Mouse (Mus musculus) ES-E14 (cell line): ENCODE measurements around the gene Hspb2. TPM values are rescaled to one million over a fixed set of nuclear protein-coding genes. Genes with fewer than 3 reads are reported as not detected.

Source experiments
- DNase-seq: peaks from one replicate; pipeline ENCODE4 v3.0.0-alpha.2; 2013; ENCODE audit warnings: low read depth, low spot score
- H3K27ac ChIP-seq: 2 replicates; pipeline ENCODE4 v1.5.1; 2012; ENCODE audit warnings: low read depth, mild to moderate bottlenecking, low read length, moderate library complexity, mixed read lengths; ENCODE audit not compliant: poor library complexity, insufficient read depth, severe bottlenecking
- H3K36me3 ChIP-seq: 2 replicates; pipeline ENCODE4 v1.6.1; 2012; ENCODE audit warnings: mild to moderate bottlenecking, low read length, moderate library complexity, mixed read lengths; ENCODE audit not compliant: control insufficient read depth, poor library complexity, insufficient read depth, severe bottlenecking
- H3K4me1 ChIP-seq, 2 experiments: fragments of 150-350 bp in 1 of 2; sonication (generic) in 1 of 2; 2 replicates each; pipeline ENCODE4 v1.6.1; 2012; ENCODE audit warnings: low read length in 2 of 2, mild to moderate bottlenecking in 1 of 2, mixed read lengths in 1 of 2; ENCODE audit not compliant: control insufficient read depth in 2 of 2, insufficient read depth in 2 of 2, poor library complexity in 1 of 2
- H3K4me3 ChIP-seq, 2 experiments: fragments of 150-350 bp in 1 of 2; sonication (generic) in 1 of 2; 2 replicates each; pipeline ENCODE4 v1.5.1; 2012; ENCODE audit warnings: low read length in 2 of 2, low read depth in 1 of 2, mild to moderate bottlenecking in 1 of 2, mixed read lengths in 1 of 2; ENCODE audit not compliant: insufficient read depth in 1 of 2, poor library complexity in 1 of 2, severe bottlenecking in 1 of 2
- H3K9ac ChIP-seq: 2 replicates; pipeline ENCODE4 v1.6.1; 2012; ENCODE audit warnings: low read depth, mild to moderate bottlenecking, low read length, mixed read lengths; ENCODE audit not compliant: poor library complexity, insufficient read depth, severe bottlenecking
- H3K9me3 ChIP-seq: fragments of 150-350 bp; sonication (generic); 2 replicates; pipeline ENCODE4 v1.6.1; 2012; ENCODE audit warnings: low read depth, mild to moderate bottlenecking, low read length; ENCODE audit not compliant: control insufficient read depth, insufficient read depth
- CHD2 ChIP-seq: IDR thresholded peaks from 2 replicates; pipeline ENCODE4 v1.6.1; 2014; ENCODE audit warnings: mild to moderate bottlenecking, low read depth, low read length, inconsistent platforms
- HCFC1 ChIP-seq: IDR thresholded peaks from 2 replicates; pipeline ENCODE4 v1.6.1; 2012; ENCODE audit warnings: low read length, inconsistent platforms, borderline replicate concordance; ENCODE audit not compliant: insufficient read depth
- MAFK ChIP-seq: IDR thresholded peaks from 2 replicates; pipeline ENCODE4 v1.6.1; 2014; ENCODE audit warnings: mild to moderate bottlenecking, low read depth, low read length, inconsistent platforms; ENCODE audit not compliant: insufficient read depth
- ZC3H11A ChIP-seq: IDR thresholded peaks from 2 replicates; pipeline ENCODE4 v1.6.1; 2012; ENCODE audit warnings: low read depth, mild to moderate bottlenecking, inconsistent platforms, low read length, borderline replicate concordance
- ZNF384 ChIP-seq: IDR thresholded peaks from 2 replicates; pipeline ENCODE4 v1.6.1; 2012; ENCODE audit warnings: low read depth, low read length, inconsistent platforms
- in situ Hi-C, 2 experiments: fragments of 600-800 bp; cut with MboI; formaldehyde crosslinking; loops; one replicate each; pipeline ENCODE4 v1.15.1; 2025; ENCODE audit warnings: low sequenced_read_pairs in 2 of 2, inconsistent platforms in 1 of 2; ENCODE audit not compliant: unreplicated experiment in 2 of 2
- total RNA-seq: library from RNA; depleted of rRNA; stranded (reverse); fragments of 300-350 nt; gene quantifications from 2 replicates; pipeline ENCODE4 v1.2.3, GENCODE M21; 2012; rRNA removed

Hspb2 gene
- total RNA-seq, 1 experiment = 10.9 TPM

DNA sequence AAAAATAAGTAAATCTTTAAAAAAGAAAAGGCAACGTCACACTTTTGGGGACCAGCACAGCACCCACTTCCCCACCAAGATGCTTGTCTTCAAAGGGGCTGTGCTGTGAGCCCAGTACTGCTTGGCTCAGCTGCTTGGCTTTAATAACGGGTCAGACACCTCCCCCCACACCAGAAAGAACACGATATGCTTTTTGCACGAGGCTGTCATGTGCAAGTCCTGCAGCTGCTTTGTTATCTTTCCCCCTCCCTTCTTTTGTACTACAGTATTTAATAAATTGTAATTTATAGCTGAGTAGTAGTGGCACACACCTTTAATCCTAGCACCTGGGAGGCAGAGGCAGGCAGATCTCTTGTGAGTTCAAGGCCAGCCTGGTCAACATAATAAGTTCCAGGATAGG lies 33.3 kb downstream of the Hspb2 start:
- Histone ChIP-seq H3K4me1 (peaks cover 4 to 7% of the 10 kb centered on the region in 2 experiments; a peak in 2 of 4 replicates), H3K4me3 (no peak overlapping the region), H3K27ac (no peak overlapping the region), H3K9ac (no peak overlapping the region), H3K36me3 (no peaks in the 10 kb centered on the region), H3K9me3 (no peaks in the 10 kb centered on the region)
- TF ChIP-seq CHD2 (no peak), ZNF384 (no peak), HCFC1 (no peak), MAFK (no peak), ZC3H11A (no peak)
- in situ Hi-C loops = no loop called here
- no peak for DNase-seq

GRCm38 (mm10) chr9:50714188-50714587 lies 38.0 kb downstream of the Hspb2 start:
- H3K4me3 ChIP-seq = no peak overlapping the region
- no peaks in the 10 kb centered on the region for H3K9me3 ChIP-seq
- H3K27ac ChIP-seq = no peak overlapping the region
- in situ Hi-C loops = no loop called here
- H3K36me3 ChIP-seq = no peaks in the 10 kb centered on the region
- no peak for DNase-seq
- no peaks in the 10 kb centered on the region for H3K4me1 ChIP-seq
- no peak overlapping the region for H3K9ac ChIP-seq
- TF ChIP-seq CHD2 = no peak
- TF ChIP-seq ZC3H11A = no peak
- no peak for TF ChIP-seq ZNF384
- no peak for TF ChIP-seq HCFC1
- TF ChIP-seq MAFK = no peak

- in situ Hi-C loops = no loop called here
- TF ChIP-seq ZNF384 (no peak), CHD2 (no peak), MAFK (no peak), ZC3H11A (no peak), HCFC1 (no peak)
- no peak overlapping the region for H3K27ac ChIP-seq
- H3K9ac ChIP-seq = no peak overlapping the region
- H3K4me3 ChIP-seq = no peak overlapping the region
- no peaks in the 10 kb centered on the region for H3K9me3 ChIP-seq
- DNase-seq = no peak
- H3K36me3 ChIP-seq = no peaks in the 10 kb centered on the region
- no peaks in the 10 kb centered on the region for H3K4me1 ChIP-seq
Observed at GRCm38 (mm10) chr9:50711337-50711736, 40.8 kb downstream of the Hspb2 start.

GRCm38 (mm10) chr9:50709108-50709507 lies 43.0 kb downstream of the Hspb2 start:
- in situ Hi-C loops = no loop called here
- no peaks in the 10 kb centered on the region for H3K9me3 ChIP-seq
- H3K4me3 ChIP-seq = no peak overlapping the region
- no peak overlapping the region for H3K9ac ChIP-seq
- H3K4me1 ChIP-seq = no peaks in the 10 kb centered on the region
- no peaks in the 10 kb centered on the region for H3K36me3 ChIP-seq
- no peak for DNase-seq
- TF ChIP-seq MAFK (no peak), HCFC1 (no peak), ZNF384 (no peak), CHD2 (no peak), ZC3H11A (no peak)
- no peak overlapping the region for H3K27ac ChIP-seq

GRCm38 (mm10) chr9:50704907-50705306 lies 47.2 kb downstream of the Hspb2 start:
- DNase-seq = no peak
- H3K36me3 ChIP-seq = no peaks in the 10 kb centered on the region
- no peak for TF ChIP-seq HCFC1
- TF ChIP-seq MAFK = no peak
- no peak for TF ChIP-seq ZNF384
- no peak for TF ChIP-seq ZC3H11A
- TF ChIP-seq CHD2 = no peak
- in situ Hi-C loops = no loop called here
- H3K4me3 ChIP-seq = no peak overlapping the region
- no peaks in the 10 kb centered on the region for H3K9me3 ChIP-seq
- no peak overlapping the region for H3K27ac ChIP-seq
- no peaks in the 10 kb centered on the region for H3K4me1 ChIP-seq
- H3K9ac ChIP-seq = no peak overlapping the region

Other genes with a start within 250 kb of the Hspb2 start
- gene Pts, start 223.6 kb downstream of the Hspb2 start, total RNA-seq = 6.8 and 7.6 TPM in 2 replicates
- 0.32 and 0.49 TPM in 2 replicates for gene Il18, start 197.5 kb downstream of the Hspb2 start, total RNA-seq
- 0.22 and 0.26 TPM in 2 replicates for gene Bco2, start 197.2 kb downstream of the Hspb2 start, total RNA-seq
- gene Tex12, start 191.0 kb downstream of the Hspb2 start, total RNA-seq = 0.94 TPM in 1 of 2 replicates, not detected in the other
- 160 and 168 TPM in 2 replicates for gene Sdhd, start 148.5 kb downstream of the Hspb2 start, total RNA-seq
- gene Timm8b, start 148.4 kb downstream of the Hspb2 start, total RNA-seq = 133 and 179 TPM in 2 replicates
- 2.3 and 3.3 TPM in 2 replicates for gene Pih1d2, start 135.0 kb downstream of the Hspb2 start, total RNA-seq
- gene Nkapd1, start 134.9 kb downstream of the Hspb2 start, total RNA-seq = 16.1 and 17.8 TPM in 2 replicates
- 43.4 and 46.3 TPM in 2 replicates for gene Dlat, start 92.6 kb downstream of the Hspb2 start, total RNA-seq
- 4.1 and 6.4 TPM in 2 replicates for gene Dixdc1, start 12.8 kb downstream of the Hspb2 start, total RNA-seq
- gene 2310030G06Rik, start 5.8 kb downstream of the Hspb2 start, total RNA-seq = 2.2 and 2.3 TPM in 2 replicates
- gene Cryab, start 1.0 kb downstream of the Hspb2 start, total RNA-seq = 18.9 and 57.4 TPM in 2 replicates
- 5.8 and 7.6 TPM in 2 replicates for gene Fdxacb1, start 15.9 kb upstream of the Hspb2 start, total RNA-seq
- gene Alg9, start 22.7 kb upstream of the Hspb2 start, total RNA-seq = 30.8 and 49.1 TPM in 2 replicates
- 6.8 and 7.0 TPM in 2 replicates for gene 1110032A03Rik, start 23.2 kb upstream of the Hspb2 start, total RNA-seq
- 29.5 and 41.6 TPM in 2 replicates for gene Ppp2r1b, start 92.9 kb upstream of the Hspb2 start, total RNA-seq